Mouse (Mus musculus) liver, adult 2 months (tissue): Measurements from ENCODE around the gene Tpi1. TPM values are rescaled to one million over a fixed set of nuclear protein-coding genes. Genes with fewer than 3 reads are reported as not detected.

ENCODE experiments used
- DNase-seq: peaks from one replicate; pipeline ENCODE4 v3.0.0-alpha.2; 2011; ENCODE audit warnings: low read depth, low spot score; ENCODE audit errors: extremely low read depth
- H3K27ac ChIP-seq: fragments of 200-500 bp; replicated peaks from 2 replicates; pipeline ENCODE4 v1.5.1; 2012; ENCODE audit warnings: low read depth, mild to moderate bottlenecking, control low read depth, inconsistent platforms, low read length; ENCODE audit not compliant: insufficient read depth
- H3K27me3 ChIP-seq: fragments of 200-500 bp; 2 replicates; pipeline ENCODE4 v1.6.1; 2012; ENCODE audit warnings: mild to moderate bottlenecking, moderate library complexity, low read length, inconsistent platforms; ENCODE audit not compliant: control insufficient read depth, insufficient read depth
- H3K36me3 ChIP-seq: fragments of 200-500 bp; 2 replicates; pipeline ENCODE4 v1.6.1; 2012; ENCODE audit warnings: low read length, inconsistent platforms; ENCODE audit not compliant: control insufficient read depth, insufficient read depth
- H3K4me1 ChIP-seq: fragments of 200-500 bp; 2 replicates; pipeline ENCODE4 v1.6.1; 2011; ENCODE audit warnings: low read length; ENCODE audit not compliant: control insufficient read depth, insufficient read depth
- H3K4me3 ChIP-seq: fragments of 200-500 bp; 2 replicates; pipeline ENCODE4 v1.5.1; 2011; ENCODE audit warnings: low read depth, mild to moderate bottlenecking, control low read depth, low read length, moderate library complexity; ENCODE audit not compliant: insufficient read depth
- H3K79me2 ChIP-seq: fragments of 200-500 bp; 2 replicates; pipeline ENCODE4 v1.6.1; 2012; ENCODE audit warnings: inconsistent platforms, mild to moderate bottlenecking, low read length, moderate library complexity; ENCODE audit not compliant: control insufficient read depth, insufficient read depth
- H3K9ac ChIP-seq: fragments of 200-500 bp; 2 replicates; pipeline ENCODE4 v1.6.1; 2012; ENCODE audit warnings: low read depth, mild to moderate bottlenecking, control low read depth, inconsistent platforms, low read length
- CTCF ChIP-seq: fragments of 200-500 bp; IDR thresholded peaks from 2 replicates; pipeline ENCODE4 v1.5.1; 2011; ENCODE audit warnings: low read depth, low read length, control low read depth
- POLR2A ChIP-seq: fragments of 200-500 bp; IDR thresholded peaks from 2 replicates; pipeline ENCODE4 v1.6.1; 2011; ENCODE audit warnings: low read length, control low read depth; ENCODE audit not compliant: insufficient read depth; ENCODE audit errors: extremely low read depth
- WGBS: fragments of 180-500 bp; shearing (Covaris S2); methylation state at CpG from one replicate; pipeline ENCODE4 v1.1.7; 2018; 5-methylcytosine and 5-hydroxymethylcytosine counted together
- polyA plus RNA-seq: library from polyadenylated mRNA; depleted of rRNA; stranded (reverse); fragments of >200 nt; gene quantifications from 2 replicates; pipeline ENCODE4 v1.2.3, GENCODE M21; 2012
- total RNA-seq: library from RNA; depleted of rRNA; stranded (reverse); fragments of >200 nt; gene quantifications from 2 replicates; pipeline ENCODE4 v1.2.3, GENCODE M21; 2014

The Tpi1 gene
- total and polyA plus RNA-seq, 2 experiments: 422 to 491 TPM

DNA sequence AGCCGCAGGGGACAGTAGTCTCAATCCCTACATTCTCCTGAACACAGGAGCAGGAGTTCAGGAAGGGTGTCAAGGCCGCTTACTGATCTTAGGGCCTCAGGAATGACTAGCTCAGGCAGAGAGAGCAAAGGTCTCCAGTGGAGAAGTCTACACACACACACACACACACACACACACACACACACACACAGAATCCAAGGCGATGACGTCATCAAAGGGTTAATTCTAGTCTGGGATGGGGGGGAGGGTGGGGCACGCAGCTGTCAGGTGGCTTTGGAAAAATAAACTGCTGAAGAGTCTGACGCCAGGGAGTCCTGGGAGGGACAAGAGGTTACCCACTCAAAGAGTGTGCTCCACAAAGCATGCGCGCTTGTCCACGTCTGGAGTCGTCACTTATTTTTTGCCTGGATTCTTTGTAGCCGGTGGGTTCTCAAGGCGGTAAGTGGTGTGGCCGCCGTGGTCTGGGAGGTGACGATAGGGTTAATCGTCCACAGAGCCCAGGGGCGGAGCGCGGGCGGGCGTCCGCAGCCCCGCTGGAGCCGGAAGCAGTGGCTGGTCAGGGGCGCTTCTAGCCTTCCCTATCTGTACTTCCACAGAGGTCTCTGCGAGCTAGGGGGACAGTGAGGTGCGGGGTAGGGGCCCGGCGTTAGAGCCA, 5.6 kb downstream of the Tpi1 start, which contains the start of gene Spsb2:
TSS of gene Spsb2 (plus strand) at position 304 of the 655 bp plus-strand sequence.
- no peak for TF ChIP-seq POLR2A
- WGBS: 2% methylated on average over 29 of the region's 29 CpGs
- H3K4me1 ChIP-seq: peaks cover 22% of the 10 kb centered on the region
- H3K9ac ChIP-seq: peak within 1 kb of the TSS; percentile 84
- H3K36me3 ChIP-seq: peaks cover 8% of the 10 kb centered on the region
- peak within 1 kb of the TSS; percentile 83 for H3K27ac ChIP-seq
- H3K27me3 ChIP-seq: no peaks in the 10 kb centered on the region
- peak; percentile 72 for DNase-seq
- peak within 1 kb of the TSS; percentile 87 for H3K4me3 ChIP-seq
- H3K79me2 ChIP-seq: no peaks in the 10 kb centered on the region

DNA sequence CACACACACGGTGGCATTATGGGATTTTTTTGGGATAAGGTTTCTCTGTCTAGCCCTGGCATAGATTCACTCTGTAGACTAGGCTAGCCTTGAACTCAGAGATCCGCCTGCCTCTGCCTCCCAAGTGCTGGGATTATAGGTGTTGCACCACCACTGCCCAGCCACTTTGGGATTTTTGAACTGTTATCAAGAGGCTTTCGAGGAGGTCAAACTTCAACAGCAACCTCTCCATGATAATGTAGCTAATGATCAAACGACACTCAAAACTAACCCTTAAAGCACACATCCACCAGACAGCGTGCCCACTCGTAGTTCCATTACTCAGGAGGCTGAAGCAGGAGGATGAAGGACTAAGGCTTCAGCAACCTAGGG, 6.1 kb downstream of the Tpi1 start:
- Histone ChIP-seq H3K79me2 (no peaks in the 10 kb centered on the region), H3K4me3 (no peak overlapping the region), H3K36me3 (peaks cover 8% of the 10 kb centered on the region), H3K4me1 (peaks cover 22% of the 10 kb centered on the region), H3K27me3 (no peaks in the 10 kb centered on the region), H3K9ac (peak overlapping the region; percentile 47; the same call in 1 of the 2 replicates), H3K27ac (peak overlapping the region; percentile 83)
- TF ChIP-seq POLR2A: no peak
- no peak for TF ChIP-seq CTCF
- WGBS: 31% methylated on average over 6 of the region's 6 CpGs
- peak; percentile 70 for DNase-seq

DNA sequence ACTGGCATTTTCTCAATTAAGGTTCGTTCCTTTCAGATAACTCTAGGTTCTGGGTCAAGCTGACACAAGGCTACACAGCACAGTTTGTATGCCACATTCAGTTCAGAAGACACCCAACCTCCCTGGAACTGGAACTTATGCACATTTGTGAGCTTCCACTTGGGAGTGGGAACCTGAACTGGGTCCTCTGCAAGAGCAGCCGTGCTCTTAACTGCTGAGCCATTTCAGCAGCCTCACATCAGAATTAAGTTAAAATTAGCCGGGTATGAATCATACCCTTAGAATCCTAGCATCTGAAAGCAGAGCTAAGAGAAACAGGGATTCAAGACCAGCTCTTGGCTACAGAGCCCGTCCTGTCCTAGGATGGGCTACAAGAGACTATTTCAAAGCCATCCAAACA, 6.7 kb downstream of the Tpi1 start:
- WGBS: 80% methylated on average over 4 of the region's 4 CpGs
- Histone ChIP-seq H3K36me3 (peaks cover 8% of the 10 kb centered on the region), H3K79me2 (no peaks in the 10 kb centered on the region), H3K27ac (peak overlapping the region; percentile 83; the same call in 1 of the 2 replicates), H3K27me3 (no peaks in the 10 kb centered on the region), H3K4me1 (peaks cover 24% of the 10 kb centered on the region), H3K9ac (no peak overlapping the region), H3K4me3 (no peak overlapping the region)
- DNase-seq: no peak
- TF ChIP-seq POLR2A (no peak), CTCF (no peak)

DNA sequence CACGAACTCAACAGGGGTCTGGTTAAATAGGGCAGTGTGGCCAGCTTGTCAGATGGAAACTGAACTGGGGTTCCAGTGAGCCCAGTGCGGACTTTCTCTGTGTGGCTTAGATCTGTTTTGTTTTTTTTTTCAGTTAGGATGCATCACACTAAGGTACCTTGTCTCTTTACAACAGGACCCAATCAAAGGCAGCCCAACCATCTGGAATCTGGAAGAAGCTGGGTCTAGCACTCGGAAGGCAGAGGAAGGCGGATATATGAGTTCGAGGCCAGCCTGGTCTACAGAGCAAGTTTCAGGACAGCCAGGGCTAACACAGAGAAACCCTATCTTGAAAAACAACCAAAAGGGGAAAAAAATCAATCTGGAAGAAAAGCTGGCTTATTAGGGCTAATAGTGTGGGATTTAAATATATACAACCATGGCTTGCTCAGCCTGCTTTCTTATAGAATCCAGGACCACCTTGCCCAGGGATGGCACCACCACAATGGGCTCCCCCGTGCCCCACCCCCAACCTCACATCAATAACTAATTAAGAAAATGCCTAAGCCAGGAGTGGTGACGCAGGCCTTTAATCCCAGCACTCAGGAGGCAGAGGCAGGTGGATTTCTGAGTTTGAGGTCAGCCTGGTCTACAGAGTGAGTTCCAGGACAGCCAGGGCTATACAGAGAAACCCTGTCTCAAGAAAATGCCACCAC, 7.5 kb downstream of the Tpi1 start:
- H3K9ac ChIP-seq: no peak overlapping the region
- no peaks in the 10 kb centered on the region for H3K79me2 ChIP-seq
- H3K4me1 ChIP-seq: peaks cover 18% of the 10 kb centered on the region

DNA sequence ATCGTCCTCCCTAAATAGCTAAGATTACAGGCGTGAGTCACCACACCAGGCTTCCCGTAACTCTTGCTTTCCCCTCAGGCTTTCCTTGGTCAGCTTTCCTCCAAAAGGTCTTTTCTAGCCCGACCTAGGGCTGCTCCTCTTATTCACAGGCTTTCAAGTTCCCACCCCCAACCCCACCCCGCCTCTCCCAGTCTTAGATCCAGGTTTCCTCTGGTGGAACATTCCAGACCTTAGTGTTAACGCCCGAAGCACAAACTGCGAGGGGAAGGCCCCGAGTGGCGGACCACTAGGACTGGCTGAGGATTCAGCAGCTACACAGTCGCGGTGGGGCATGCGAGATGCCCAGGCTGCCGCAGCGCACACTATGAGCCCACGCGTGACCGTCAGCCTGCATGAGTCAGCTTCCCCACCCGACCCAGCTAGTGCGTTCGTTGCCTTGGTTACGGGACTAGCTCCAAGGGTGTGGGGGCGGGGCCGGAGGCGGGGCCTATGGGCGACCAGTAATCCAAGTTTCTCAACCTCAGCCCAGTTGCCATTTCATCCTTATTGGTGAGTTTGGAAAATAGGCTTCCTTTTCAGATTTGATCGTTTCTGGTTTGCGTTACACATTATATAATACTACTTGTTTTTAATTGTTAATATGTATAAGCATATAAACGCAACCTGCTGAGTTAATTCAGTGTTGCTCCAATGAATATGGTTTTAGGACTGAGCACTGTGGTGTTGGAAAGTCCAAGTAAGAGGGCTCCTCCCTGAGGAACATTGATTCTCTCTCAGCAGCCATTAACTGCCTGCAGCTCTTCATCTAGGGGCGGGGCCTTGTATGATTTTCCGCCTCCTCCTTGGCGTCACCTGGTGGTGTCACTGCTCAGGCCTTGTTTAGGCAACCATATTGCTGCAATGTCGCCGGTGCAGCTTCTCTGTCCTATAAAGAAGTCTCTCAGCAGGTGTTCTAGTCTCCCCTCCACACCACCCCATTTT, 8.5 kb downstream of the Tpi1 start:
- H3K36me3 ChIP-seq: no peaks in the 10 kb centered on the region
- H3K9ac ChIP-seq: peak overlapping the region; percentile 59
- peak overlapping the region; percentile 88 for H3K27ac ChIP-seq
- no peaks in the 10 kb centered on the region for H3K79me2 ChIP-seq
- WGBS: 4% methylated on average over 34 of the region's 34 CpGs
- H3K4me3 ChIP-seq: peak overlapping the region; percentile 60
- peak; percentile 93 for DNase-seq
- H3K4me1 ChIP-seq: peaks cover 17% of the 10 kb centered on the region
- peak; percentile 38; the same call in 1 of the 2 replicates for TF ChIP-seq CTCF
- TF ChIP-seq POLR2A: 0 out of 2 replicates have a peak, but pooled peaks have one; percentile 49
- no peaks in the 10 kb centered on the region for H3K27me3 ChIP-seq

More for the DNA sequence above, 7.5 kb downstream of the Tpi1 start:
- H3K4me3 ChIP-seq: no peak overlapping the region
- H3K36me3 ChIP-seq: peaks cover 3% of the 10 kb centered on the region
- TF ChIP-seq POLR2A (no peak), CTCF (no peak)
- 79% methylated on average over 7 of the region's 7 CpGs for WGBS
- no peak for DNase-seq
- H3K27ac ChIP-seq: peak overlapping the region; percentile 88
- H3K27me3 ChIP-seq: no peaks in the 10 kb centered on the region
